Mouse (Mus musculus): ENCODE measurements at regions not wholly inside any gene's neighbourhood (a gene's known extent, or its start where the extent isn't known, plus 50 kb on each side); places are given as distances from the start of the nearest gene placed in this dataset.

- H3K27ac ChIP-seq (ENCODE audit: low read depth, low read length), result no peak overlapping the region
- no peak overlapping the region for H3K4me3 ChIP-seq (ENCODE audit: low read depth, low read length)
- DNase-seq (ENCODE audit: low spot score), result no peak
- 86% methylated on average over 5 of the region's 5 CpGs for WGBS
- no peaks in the 10 kb centered on the region for H3K9me3 ChIP-seq (ENCODE audit: low read length)
- no peak for ATAC-seq (ENCODE audit: low FRiP score)
- H3K4me2 ChIP-seq (ENCODE audit: low read depth, low read length, poor library complexity, severe bottlenecking), result no peak overlapping the region
- H3K9ac ChIP-seq (replicated peaks; ENCODE audit: low read length, poor library complexity, severe bottlenecking), result no peak overlapping the region
- no peaks in the 10 kb centered on the region for H3K27me3 ChIP-seq (ENCODE audit: insufficient read depth, low read length)
- no peak for TF ChIP-seq CTCF (IDR thresholded peaks at IDR 0.05)
- no peaks in the 10 kb centered on the region for H3K36me3 ChIP-seq (ENCODE audit: insufficient read depth, low read length)
- H3K4me1 ChIP-seq (ENCODE audit: insufficient read depth, low read length), result no peaks in the 10 kb centered on the region; the same call in 1 of the 2 replicates
Observed at GRCm38 (mm10) chr16:95206445-95206844, 50.9 kb upstream of the Kcnj15 start.

- H3K27ac ChIP-seq (ENCODE audit: low read depth, low read length), result no peak overlapping the region
- DNase-seq (ENCODE audit: low spot score) (no peak), ATAC-seq (ENCODE audit: low FRiP score) (no peak)
- H3K9me3 ChIP-seq (ENCODE audit: low read length), result no peaks in the 10 kb centered on the region
- H3K4me3 ChIP-seq (ENCODE audit: low read depth, low read length), result no peak overlapping the region
- 91% methylated on average over 6 of the region's 6 CpGs for WGBS
- H3K36me3 ChIP-seq (ENCODE audit: insufficient read depth, low read length), result no peaks in the 10 kb centered on the region
- no peaks in the 10 kb centered on the region for H3K27me3 ChIP-seq (ENCODE audit: insufficient read depth, low read length)
- H3K9ac ChIP-seq (replicated peaks; ENCODE audit: low read length, poor library complexity, severe bottlenecking), result no peak overlapping the region
- no peak overlapping the region for H3K4me2 ChIP-seq (ENCODE audit: low read depth, low read length, poor library complexity, severe bottlenecking)
- no peak for TF ChIP-seq CTCF (IDR thresholded peaks at IDR 0.05)
- H3K4me1 ChIP-seq (ENCODE audit: insufficient read depth, low read length), result no peaks in the 10 kb centered on the region; the same call in 1 of the 2 replicates
Observed at GRCm38 (mm10) chr16:95207547-95207946, 49.8 kb upstream of the Kcnj15 start.

Measured in midbrain, postnatal 0 days (tissue).